Mouse (Mus musculus) thymus, adult 18-20 months (tissue): ENCODE measurements at regions not wholly inside any gene's neighbourhood (a gene's known extent, or its start where the extent isn't known, plus 50 kb on each side); places are given as distances from the start of the nearest gene placed in this dataset.

Source experiments
- DNase-seq, 2 experiments: peaks; one replicate each; pipeline ENCODE4 v3.0.0; 2022; ENCODE audit warnings: mixed read lengths in 2 of 2

DNA sequence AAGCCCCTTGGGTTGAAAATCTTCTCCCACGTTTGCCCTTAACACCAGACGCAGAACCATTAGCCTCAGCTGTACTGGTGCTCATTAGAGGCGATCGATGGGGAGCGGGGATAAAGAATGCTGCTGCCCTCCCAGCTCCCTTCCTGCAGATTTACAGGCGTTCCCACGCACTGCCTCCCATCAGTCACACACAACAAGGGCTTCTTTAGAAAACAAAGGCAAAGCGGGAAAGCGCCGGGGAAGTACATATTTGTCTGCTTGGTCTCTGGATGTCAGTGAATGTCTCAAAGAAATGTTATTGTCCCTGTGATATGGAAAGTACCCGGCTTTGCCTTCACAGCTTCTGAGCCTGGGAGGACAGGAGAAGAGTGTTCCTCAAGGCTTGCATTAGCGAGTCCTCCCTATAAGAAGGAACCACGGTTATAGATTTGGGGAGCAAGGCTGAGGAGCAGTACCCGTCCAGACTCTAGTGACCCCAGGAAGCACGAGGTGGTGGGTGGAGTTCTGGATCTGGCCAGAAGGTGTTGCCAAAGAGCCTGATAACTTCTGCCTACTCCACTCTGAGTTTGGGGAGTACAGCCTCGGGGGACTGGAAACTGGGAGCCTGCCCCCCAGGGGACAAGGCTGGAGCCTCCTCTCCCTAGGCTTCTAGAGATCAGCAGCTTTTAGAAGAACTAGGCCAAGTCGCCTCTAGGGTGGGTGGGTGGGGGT, 173.0 kb upstream of the Mki67 start:
- DNase-seq, result no peak

- no peak for DNase-seq
Observed at GRCm38 (mm10) chr7:135898876-135899275, 182.7 kb upstream of the Mki67 start.

- no peak for DNase-seq
Observed at GRCm38 (mm10) chr7:135899765-135900164, 183.6 kb upstream of the Mki67 start.

- no peak for DNase-seq
Observed at GRCm38 (mm10) chr7:135900861-135901321, 184.7 kb upstream of the Mki67 start.

GRCm38 (mm10) chr7:135902106-135903055, 186.2 kb upstream of the Mki67 start:
- no peak for DNase-seq

DNA sequence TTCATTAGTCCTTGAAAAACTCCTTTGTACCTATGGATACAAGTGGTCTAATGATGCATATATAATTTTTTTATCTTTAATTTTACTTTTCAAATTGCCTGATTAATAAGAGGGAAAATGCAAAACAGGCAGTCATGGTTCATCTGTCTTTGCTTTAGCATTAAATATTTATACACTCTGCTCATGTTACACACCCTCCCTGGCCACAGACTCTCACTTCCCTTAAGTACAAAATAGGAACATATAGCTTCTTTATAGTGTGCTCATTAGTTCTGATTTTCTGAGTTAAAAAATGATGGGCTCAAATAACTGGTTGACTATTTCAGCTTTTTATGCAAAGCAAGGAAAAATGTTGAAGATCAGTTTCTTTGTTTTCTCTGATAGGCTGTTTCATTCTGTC, 195.2 kb upstream of the Mki67 start:
- DNase-seq, result no peak

- DNase-seq, result no peak
Observed at GRCm38 (mm10) chr7:135913923-135914634, 197.9 kb upstream of the Mki67 start.

DNA sequence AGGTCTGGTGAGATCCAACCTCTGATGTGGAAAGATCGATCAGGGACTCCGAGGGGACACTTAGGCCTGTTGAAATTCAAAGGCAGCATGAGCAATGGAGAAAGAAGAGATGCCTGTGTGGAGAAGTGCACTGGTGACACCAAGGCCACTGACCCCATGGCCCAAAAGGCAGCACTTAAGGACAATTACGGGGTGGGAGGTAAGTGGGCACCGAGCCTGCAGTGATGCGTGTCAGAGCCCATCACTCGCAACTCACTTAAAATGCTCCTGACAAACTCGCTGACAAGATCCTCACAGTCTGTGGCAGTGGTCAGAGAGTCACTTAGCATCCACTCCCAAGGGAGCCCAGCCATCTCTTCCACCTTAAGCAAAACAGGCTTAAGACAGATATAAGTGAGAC, 207.7 kb upstream of the Mki67 start:
- no peak for DNase-seq

DNA sequence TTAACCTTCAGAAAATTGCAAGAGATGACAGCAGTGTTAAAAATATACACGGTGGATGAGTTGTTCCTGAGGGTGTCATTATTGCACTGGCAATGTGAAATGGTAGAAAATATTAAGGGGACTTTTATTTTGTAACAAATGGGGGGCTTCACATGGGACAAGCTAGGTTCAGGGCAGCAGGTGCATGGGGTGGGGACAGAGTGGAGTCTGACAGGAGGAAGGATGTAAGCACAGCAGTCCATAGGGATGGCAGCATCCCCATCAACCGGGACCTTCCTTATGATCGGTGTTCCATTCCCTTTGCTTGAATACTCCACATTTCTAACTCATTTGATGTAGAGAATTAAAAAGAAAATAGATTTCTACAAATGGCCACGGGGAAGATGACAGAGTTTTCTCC, 208.5 kb upstream of the Mki67 start:
- no peak for DNase-seq

GRCm38 (mm10) chr7:135930091-135930490, 213.9 kb upstream of the Mki67 start:
- no peak for DNase-seq

DNA sequence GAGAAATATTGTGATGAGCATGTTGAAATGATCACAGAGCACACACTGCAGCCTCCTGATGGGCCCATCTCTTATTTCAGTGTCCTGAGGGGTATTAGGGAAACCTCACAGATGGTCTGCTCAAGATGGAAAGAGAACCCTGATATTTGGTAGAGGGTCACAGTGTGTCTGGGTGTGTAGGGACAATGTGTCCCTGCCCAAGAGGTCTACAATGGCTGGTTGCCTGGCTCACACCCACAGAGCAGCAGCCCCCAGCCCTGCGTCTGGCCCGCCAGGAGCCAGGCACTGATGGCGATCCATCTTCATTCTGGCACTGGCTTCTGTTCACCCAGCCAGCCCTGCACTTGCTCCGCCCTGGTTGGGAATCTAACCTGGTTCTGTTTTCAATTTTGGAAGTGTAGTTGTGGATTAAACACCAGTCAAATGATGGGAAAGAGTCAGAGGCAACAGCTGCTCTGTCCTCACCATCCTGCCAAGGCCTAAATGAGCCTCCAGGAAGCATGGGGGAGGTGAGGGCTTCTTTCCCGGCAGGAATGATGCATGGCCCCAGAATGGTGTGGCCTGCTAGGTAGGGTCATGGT, 216.5 kb upstream of the Mki67 start:
- DNase-seq, result no peak

DNA sequence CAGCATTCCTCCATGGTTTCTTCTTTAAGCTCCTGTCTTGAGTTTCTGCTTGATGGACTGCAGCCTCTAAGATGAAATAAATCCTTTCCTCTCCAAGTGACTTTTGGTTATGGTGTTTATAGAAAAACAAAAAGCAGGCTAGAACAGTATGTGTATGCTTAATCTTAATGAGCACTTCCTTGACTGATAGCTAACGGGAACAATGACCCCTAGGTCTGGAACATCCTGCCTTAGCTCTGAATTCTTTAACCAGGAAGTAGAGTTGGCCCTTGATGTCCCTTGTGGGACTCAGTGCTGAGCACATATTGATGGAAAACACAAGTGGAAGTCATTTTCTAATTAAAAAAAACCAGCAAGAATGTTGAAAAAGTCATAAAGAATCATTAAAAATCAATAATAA, 219.0 kb upstream of the Mki67 start:
- DNase-seq, result no peak

GRCm38 (mm10) chr7:135937465-135937864, 221.3 kb upstream of the Mki67 start:
- DNase-seq, result no peak

DNA sequence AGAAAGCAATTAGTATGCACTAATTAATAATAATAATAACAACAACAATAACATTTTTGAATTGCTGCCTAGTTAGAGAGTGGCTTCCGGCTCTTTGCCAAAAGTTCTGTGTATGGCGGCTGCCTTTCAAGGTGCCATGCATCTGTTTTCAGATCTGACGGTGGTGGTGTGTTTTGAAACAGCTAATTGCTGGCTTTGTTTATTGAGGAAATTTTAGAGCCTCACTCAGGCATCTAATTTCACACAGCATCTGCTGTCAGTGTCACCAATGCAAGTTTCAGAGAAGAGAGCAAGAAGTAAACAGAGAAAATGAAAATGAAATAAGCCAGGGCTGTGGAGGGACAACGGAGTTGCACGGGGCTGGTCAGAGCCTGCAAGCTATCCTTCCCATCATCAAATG, 223.2 kb upstream of the Mki67 start:
- no peak for DNase-seq

DNA sequence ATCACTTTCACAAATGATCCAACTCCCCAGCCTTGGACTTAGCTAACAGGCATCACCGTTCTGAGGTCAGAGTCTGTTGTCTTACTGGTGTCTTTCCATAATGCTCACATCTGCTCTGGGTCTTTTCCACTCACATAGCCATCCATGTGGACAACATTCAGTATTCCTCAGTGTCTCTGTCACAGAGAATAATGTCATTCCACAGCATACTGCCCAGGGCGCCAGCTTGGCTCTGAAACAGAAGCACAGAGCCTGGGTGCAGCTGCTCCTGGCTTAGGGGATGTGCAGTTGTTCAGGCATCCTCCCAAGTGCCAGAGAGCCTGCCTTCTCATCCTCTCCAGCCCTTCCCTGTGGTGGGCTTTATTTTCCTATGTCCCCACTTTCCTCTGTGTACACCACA, 226.7 kb upstream of the Mki67 start:
- DNase-seq, result no peak

GRCm38 (mm10) chr7:135946071-135946646, 230.0 kb upstream of the Mki67 start:
- DNase-seq, result no peak

DNA sequence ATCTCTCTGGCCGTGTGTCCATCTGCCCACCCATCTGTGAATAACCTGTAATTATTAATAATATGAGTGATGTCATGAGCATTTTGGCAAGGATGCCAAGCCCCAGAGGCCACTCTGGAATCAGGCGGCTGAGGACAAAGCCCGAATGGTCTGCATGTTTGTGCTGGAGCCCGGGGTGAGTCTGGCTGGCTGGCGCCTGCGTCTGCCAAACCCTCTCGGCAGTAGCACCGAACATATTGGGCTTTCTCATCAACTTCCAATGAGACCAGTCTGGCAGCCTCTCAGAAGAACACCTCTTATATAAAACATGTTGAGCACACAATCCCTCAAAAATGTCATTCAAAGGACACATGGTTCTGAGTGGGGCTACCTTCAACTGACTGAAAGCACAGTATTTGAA, 244.9 kb upstream of the Mki67 start:
- no peak for DNase-seq

- no peak for DNase-seq
Observed at GRCm38 (mm10) chr7:135965528-135965927, 249.4 kb upstream of the Mki67 start.

DNA sequence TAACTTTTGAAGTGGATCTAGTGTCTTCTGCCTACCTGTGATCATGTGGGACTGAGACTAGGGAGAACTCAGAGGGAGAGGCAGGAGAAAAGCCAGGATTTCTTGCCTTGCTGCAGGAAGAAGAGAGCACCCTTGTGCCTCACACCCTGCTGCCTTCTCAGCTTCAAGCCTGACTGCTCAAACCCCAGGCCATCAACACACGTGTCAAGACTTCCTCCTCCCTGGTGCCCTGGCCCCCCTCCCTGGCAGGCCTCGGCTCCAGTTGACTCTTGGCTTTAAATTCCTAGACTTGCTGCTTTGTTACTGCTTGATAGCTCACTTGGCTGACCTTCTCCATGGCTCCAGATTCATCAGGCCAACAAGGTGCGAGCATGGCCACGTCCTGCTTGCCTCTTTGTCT, 250.1 kb upstream of the Mki67 start:
- no peak for DNase-seq

GRCm38 (mm10) chr7:135968638-135969037, 252.5 kb upstream of the Mki67 start:
- DNase-seq, result no peak

GRCm38 (mm10) chr7:135986021-135986420, 269.9 kb upstream of the Mki67 start:
- DNase-seq, result no peak

DNA sequence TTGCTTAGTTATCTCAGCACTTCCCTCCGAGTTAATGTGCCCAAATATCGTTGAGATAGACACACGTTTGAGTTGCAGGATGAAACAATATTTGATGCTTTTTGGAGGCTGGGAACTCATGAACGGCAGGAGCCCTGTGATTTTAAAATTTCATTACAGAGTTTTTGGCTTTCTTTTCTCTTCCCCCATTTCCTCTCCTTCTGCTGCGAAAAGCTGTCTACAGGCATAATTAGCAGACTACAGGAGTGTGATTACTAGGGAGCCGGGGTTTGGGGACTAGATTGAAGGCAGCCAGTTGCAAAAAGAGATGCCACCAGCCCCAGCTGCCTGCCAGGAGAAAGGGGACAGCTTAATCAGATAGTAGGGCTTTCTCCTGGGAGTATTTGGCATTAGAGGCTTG, 274.2 kb upstream of the Mki67 start:
- DNase-seq, result no peak

- no peak for DNase-seq
Observed at GRCm38 (mm10) chr7:135996896-135997295, 280.7 kb upstream of the Mki67 start.
